Mouse (Mus musculus): ENCODE results near the gene Gstp1.

DNA sequence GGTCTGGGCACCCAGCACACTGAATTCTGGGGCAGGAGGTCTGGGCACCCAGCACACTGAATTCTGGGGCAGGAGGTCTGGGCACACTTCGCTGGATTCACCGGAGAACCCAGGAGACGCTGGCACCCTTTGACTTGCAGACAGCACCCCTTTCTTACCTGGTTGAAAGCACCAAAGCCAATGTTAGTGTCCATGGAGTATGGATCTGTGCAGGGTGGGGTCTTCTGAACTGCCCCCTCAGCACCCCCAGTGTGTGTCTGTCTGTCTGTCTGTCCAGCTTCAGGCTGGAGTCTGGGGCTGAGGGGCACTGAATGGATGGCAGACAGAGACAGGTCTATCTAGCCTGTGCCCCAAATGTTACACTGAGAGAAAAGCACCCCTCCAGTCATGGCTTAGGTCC lies 46.2 kb downstream of the Gstp1 start:
- TF ChIP-seq CTCF (conservative IDR thresholded peaks at IDR 0.05; ENCODE audit: insufficient read depth, insufficient read length, low read depth, low read length) (no peak), POLR2A (IDR thresholded peaks at IDR 0.05; ENCODE audit: low read depth, low read length) (no peak)

Data from kidney, adult 2 months (tissue).